Mouse (Mus musculus) thymus, adult 2 months (tissue): ENCODE data around the gene Nek4. TPM values are rescaled to one million over a fixed set of nuclear protein-coding genes. Genes with fewer than 3 reads are reported as not detected.

ENCODE experiments used
- DNase-seq: peaks from one replicate; pipeline ENCODE4 v3.0.0; 2021
- H3K27ac ChIP-seq: fragments of 200-500 bp; 2 replicates; pipeline ENCODE4 v1.5.1; 2012; ENCODE audit warnings: low read length, control low read depth; ENCODE audit not compliant: control insufficient read depth, insufficient read depth
- H3K27me3 ChIP-seq: fragments of 200-500 bp; 2 replicates; pipeline ENCODE4 v1.6.1; 2012; ENCODE audit warnings: mild to moderate bottlenecking, low read length, moderate library complexity, mixed read lengths; ENCODE audit not compliant: control insufficient read depth, insufficient read depth
- H3K36me3 ChIP-seq: fragments of 200-500 bp; 2 replicates; pipeline ENCODE4 v1.6.1; 2012; ENCODE audit warnings: mild to moderate bottlenecking, low read length, moderate library complexity; ENCODE audit not compliant: control insufficient read depth, insufficient read depth
- H3K4me1 ChIP-seq: fragments of 200-500 bp; replicated peaks from 2 replicates; pipeline ENCODE4 v1.6.1; 2012; ENCODE audit warnings: low read length; ENCODE audit not compliant: control insufficient read depth, insufficient read depth
- H3K4me3 ChIP-seq: fragments of 200-500 bp; 2 replicates; pipeline ENCODE4 v1.5.1; 2012; ENCODE audit warnings: mild to moderate bottlenecking, low read length, control low read depth, moderate library complexity; ENCODE audit not compliant: control insufficient read depth, insufficient read depth
- CTCF ChIP-seq: fragments of 200-500 bp; IDR thresholded peaks from 2 replicates; pipeline ENCODE4 v1.5.1; 2012; ENCODE audit warnings: mild to moderate bottlenecking, control low read depth, low read length, moderate library complexity, borderline replicate concordance; ENCODE audit not compliant: control insufficient read depth, poor library complexity, insufficient read depth; ENCODE audit errors: extremely low read depth
- POLR2A ChIP-seq: fragments of 200-500 bp; IDR thresholded peaks from 2 replicates; pipeline ENCODE4 v1.6.1; 2012; ENCODE audit warnings: mild to moderate bottlenecking, low read length, control low read depth, moderate library complexity; ENCODE audit not compliant: control insufficient read depth, poor library complexity, insufficient read depth; ENCODE audit errors: extremely low read depth
- WGBS: fragments of 180-500 bp; shearing (Covaris S2); methylation state at CpG from one replicate; pipeline ENCODE4 v1.1.7; 2018; 5-methylcytosine and 5-hydroxymethylcytosine counted together
- polyA plus RNA-seq: library from polyadenylated mRNA; depleted of rRNA; stranded (reverse); fragments of >200 nt; gene quantifications from 2 replicates; pipeline ENCODE4 v1.2.3, GENCODE M21; 2012; rRNA removed

The Nek4 gene
- polyA plus RNA-seq, 1 experiment = 2.5 TPM

- 86% methylated on average over 3 of the region's 3 CpGs for WGBS
- H3K4me3 ChIP-seq = no peak overlapping the region
- no peak overlapping the region for H3K27ac ChIP-seq
- H3K27me3 ChIP-seq = no peaks in the 10 kb centered on the region
- H3K36me3 ChIP-seq = peaks cover 57% of the 10 kb centered on the region
- DNase-seq = peak; percentile 22
- no peaks in the 10 kb centered on the region for H3K4me1 ChIP-seq
- TF ChIP-seq POLR2A (no peak), CTCF (no peak)
Measured at GRCm38 (mm10) chr14:31025785-31026184, 74.6 kb downstream of the Nek4 start.

Other genes with a start within 250 kb of the Nek4 start
- gene Sfmbt1, start 236.5 kb upstream of the Nek4 start, polyA plus RNA-seq = 3.2 and 4.0 TPM in 2 replicates
- 20.1 and 27.6 TPM in 2 replicates for gene Tmem110, start 125.8 kb upstream of the Nek4 start, polyA plus RNA-seq
- 3.1 TPM in 2 replicates for gene Mustn1, start 72.2 kb upstream of the Nek4 start, polyA plus RNA-seq
- gene Itih4, start 64.9 kb upstream of the Nek4 start, polyA plus RNA-seq = 1.4 and 3.6 TPM in 2 replicates
- 0.19 and 0.66 TPM in 2 replicates for gene Itih3, start 27.6 kb upstream of the Nek4 start, polyA plus RNA-seq
- 0.09 and 0.97 TPM in 2 replicates for gene Itih1, start 8.1 kb upstream of the Nek4 start, polyA plus RNA-seq
- 11.9 and 13.6 TPM in 2 replicates for gene Glt8d1, start 50.0 kb downstream of the Nek4 start, polyA plus RNA-seq
- gene Spcs1, start 50.3 kb downstream of the Nek4 start, polyA plus RNA-seq = 133 and 183 TPM in 2 replicates
- gene Pbrm1, start 67.8 kb downstream of the Nek4 start, polyA plus RNA-seq = 32.1 and 47.0 TPM in 2 replicates
- gene Gnl3, start 67.8 kb downstream of the Nek4 start, polyA plus RNA-seq = 24.0 and 32.9 TPM in 2 replicates
- 77.4 and 91.1 TPM in 2 replicates for gene Smim4, start 177.6 kb downstream of the Nek4 start, polyA plus RNA-seq
- 220 and 273 TPM in 2 replicates for gene Nt5dc2, start 179.7 kb downstream of the Nek4 start, polyA plus RNA-seq
- 17.2 and 26.7 TPM in 2 replicates for gene Stab1, start 217.3 kb downstream of the Nek4 start, polyA plus RNA-seq